Mouse (Mus musculus) left cerebral cortex, adult 8-10 months (tissue): Measurements from ENCODE around the gene Nrf1. TPM values are rescaled to one million over a fixed set of nuclear protein-coding genes. Genes with fewer than 3 reads are reported as not detected.

Experiments
- DNase-seq, 2 experiments: peaks; one replicate each; pipeline ENCODE4 v3.0.0; 2022; ENCODE audit warnings: low spot score in 2 of 2
- total RNA-seq, 4 experiments: library from RNA; stranded (reverse); gene quantifications; 2 replicates each; pipeline ENCODE4 v1.2.4; 2022

Nrf1 gene
- total RNA-seq, 4 experiments from 2014 or later, result 20.4 to 25.0 (median 22.4) TPM

DNA sequence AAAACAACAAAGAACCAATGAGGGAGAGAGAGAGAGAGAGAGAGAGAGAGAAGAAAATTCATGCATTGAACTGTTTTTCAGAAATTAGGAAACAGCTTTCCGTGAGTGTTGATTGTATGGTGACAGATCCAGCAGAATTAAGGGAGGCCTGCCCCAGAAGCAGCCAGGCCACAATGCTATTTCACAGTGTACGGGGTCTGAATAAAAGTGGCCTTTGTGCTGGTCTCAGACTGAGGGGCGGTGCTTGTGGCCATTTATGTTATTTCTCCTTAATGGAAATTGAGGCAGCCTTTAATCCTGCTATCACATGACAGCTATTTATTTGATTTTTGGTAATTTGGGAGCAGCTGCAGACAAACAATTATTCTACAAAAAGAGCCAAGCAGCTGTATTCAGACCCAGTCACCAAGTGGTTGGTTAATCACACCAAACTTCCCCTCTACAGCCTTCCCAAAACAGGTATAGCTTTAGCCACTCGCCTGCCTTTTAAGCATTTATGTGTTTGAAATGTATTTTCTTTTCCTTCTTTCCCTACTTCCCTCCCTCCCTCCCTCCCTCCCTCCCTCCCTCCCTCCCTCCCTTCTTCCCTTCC, 31.2 kb downstream of the Nrf1 start:
- no peak for DNase-seq

DNA sequence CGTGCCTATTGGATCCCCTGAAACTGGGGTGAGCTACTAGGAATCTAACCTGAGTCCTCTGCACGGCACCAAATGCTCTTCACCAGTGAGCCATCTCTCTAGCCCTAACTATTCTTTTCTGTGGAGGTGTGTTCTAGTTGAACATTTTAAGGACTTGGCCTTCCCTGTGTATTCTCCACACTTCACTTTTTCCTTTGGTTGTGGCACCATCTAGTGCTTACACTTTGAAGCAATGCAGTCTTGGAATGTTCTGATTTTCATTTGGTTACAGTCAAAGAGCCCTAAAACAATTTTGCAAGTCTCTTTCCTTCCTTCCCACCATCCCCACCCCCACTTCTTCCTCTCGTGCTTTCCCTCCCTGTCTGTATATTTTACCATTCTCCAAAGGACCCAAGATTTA, 33.6 kb downstream of the Nrf1 start:
- DNase-seq, result no peak

DNA sequence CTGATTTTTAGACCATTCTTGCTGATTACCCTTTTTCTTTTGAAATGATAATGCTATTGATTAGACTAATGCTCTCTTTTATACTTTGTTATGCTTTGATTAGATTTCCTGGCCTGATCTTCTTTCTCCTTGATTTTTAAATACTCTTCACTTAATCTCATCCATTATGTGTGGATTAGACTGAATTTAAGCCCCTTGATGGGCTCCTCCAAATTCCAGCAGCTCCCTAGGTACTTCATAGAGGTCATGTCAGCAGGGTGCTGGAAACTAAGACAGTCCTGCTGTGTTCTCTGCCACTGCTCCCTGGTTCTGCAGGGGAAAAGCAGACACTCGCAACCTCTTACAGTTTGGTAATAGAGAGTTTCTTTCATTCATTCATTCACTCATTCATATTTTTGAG, 35.5 kb downstream of the Nrf1 start:
- DNase-seq, result no peak

DNA sequence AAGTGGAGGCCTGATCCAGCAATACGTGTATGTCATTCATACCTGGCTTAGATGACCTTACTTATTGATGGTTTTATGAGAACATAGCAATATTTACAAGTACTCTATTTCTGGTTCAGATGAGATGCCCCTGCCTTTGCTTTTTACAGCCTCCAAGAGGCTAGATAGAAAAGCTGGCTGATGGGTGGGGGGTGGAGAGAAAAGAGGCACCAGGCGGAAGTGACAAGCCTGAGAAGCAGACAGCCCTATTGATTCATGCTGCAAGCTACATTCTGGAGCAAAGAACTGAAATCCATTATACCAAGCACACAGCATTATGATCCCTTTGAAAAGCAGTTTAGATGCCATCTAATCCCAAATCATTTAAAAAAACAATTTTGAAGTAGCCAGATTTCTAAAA, 37.6 kb downstream of the Nrf1 start:
- no peak for DNase-seq

DNA sequence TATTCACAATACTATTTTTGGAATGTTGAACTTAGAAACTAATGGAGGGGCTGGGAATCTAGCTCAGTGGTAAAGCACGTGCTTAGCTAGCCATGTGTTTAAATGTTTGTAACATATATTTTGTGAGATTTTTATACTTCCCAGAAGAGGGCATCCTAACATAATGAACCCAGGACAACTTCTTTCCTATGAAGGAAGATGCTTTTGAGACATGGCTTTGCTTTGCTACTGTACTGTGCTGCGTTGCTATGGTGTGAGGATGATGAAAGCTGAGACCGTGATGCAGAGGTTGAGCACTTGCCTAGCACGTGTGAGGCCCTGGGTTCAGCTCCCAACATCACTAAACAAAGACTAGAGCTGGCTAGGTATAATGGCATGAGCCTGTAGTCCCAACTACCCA, 43.4 kb downstream of the Nrf1 start:
- no peak for DNase-seq

DNA sequence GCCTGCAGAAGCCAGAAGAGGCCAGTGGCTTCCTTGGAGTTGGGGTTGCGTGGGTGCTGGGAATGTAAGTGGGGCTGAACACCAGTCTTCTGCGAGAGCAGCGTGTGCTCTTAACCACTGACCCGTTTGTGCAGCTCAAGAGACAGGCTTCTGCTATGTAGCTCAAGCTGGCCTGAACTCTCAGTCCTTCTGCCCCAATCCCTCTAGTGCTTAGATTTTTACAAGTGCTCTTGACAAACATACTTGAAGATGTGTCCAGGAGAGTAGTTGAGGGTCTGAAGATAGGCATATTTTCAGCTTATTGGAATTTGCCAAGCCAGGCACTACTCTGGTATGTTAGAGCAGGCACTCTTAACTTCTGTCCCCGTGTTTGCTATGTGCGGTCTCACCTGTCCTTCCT, 45.0 kb downstream of the Nrf1 start:
- DNase-seq, result no peak

DNA sequence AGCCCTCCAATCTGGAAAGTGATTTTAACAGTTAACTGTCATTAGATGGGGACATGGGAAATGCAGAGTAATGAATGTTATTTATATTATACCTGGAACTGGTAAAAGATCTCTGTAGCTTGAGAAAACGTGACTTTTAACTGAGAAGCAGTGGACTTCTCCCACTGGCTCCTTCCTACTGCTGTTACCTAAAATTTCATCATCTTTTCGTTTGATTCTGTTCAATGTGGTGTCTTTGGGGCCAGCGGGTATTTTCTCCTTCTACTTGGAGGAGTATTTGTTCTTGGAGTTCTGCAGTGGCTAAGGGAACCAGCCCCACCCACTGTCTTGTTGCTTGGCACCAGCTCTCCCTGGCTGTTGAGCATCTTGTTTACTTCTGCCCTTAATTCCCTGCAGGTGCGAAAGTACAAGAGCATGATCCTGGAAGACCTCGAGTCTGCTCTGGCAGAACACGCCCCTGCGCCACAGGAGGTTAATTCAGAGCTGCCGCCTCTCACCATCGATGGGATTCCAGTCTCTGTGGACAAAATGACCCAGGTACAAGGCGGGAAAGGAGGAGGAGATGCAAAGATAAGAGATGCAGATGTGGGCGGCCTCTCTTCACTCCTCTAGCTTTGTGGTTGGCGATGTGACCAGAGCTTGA, 54.1 kb downstream of the Nrf1 start:
- no peak for DNase-seq

DNA sequence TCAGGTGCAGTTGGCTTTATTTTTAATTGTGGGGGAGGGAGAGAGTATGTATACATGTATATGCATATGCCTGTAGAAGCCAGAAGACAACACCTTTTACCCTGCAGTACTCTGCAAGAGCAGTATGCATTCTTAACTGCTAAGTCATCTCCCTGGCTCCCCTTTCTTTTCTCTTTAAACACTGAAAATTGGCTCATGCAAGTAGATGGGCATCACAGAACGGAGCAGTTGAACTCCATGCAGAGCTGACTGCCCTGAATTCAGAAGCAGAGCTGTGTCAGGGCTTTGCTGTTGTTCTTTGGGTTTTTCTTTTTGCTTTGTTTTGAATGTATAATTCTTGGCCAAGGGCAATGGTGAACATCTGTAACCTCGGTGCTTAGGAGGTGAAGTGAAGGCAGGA, 58.3 kb downstream of the Nrf1 start:
- DNase-seq, result no peak

DNA sequence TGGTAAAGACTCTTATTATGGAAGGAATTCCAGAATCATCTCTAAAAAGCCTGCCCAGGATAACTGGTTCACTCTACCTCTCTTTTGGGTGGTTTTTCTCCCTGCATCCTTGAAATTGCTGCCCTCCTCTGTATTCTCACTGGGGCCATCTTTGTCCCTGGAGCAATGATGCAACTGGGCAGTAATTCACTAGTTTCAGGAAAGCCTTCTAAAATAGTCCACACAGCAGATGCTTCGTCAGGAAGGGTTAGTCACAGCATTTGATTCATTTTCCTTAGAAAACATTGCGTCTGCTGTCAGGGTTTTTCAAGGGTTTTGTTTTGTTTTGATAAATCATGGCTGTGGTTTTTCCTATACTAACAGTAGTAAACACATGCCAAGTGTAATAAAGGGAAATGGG, 59.7 kb downstream of the Nrf1 start:
- no peak for DNase-seq

DNA sequence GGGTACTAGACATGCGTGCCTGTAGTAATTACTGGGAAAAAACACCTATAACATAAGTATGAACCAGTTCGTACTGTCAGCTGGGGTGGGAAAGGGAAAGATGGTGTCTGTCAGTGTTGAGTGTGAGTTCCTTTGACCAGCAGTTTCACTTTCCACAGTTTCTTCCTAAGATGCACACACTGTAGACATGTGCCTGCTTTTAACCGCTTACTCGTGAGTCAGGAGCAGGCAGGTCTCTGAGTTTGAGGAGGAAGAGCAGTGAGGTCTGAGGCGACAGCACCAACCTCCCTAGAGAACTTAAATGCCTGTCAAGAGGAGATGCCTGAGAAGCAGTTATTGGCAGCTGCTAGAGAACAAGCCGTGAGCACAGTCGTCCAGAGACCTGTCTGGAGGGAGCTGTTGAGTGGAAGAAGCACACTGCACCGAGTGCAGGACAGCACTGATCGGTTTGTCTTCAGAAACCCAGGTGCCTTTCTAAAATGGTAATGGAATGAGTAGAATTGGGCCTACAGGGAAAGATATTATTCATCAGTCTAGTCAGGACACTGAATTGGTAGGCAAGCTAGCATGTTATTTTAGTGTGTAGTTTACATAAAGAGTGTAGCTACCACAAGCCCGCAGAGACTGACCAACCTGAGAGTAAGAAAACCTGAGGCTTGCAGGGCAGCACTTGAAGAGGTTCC, 62.2 kb downstream of the Nrf1 start:
- DNase-seq, result no peak

DNA sequence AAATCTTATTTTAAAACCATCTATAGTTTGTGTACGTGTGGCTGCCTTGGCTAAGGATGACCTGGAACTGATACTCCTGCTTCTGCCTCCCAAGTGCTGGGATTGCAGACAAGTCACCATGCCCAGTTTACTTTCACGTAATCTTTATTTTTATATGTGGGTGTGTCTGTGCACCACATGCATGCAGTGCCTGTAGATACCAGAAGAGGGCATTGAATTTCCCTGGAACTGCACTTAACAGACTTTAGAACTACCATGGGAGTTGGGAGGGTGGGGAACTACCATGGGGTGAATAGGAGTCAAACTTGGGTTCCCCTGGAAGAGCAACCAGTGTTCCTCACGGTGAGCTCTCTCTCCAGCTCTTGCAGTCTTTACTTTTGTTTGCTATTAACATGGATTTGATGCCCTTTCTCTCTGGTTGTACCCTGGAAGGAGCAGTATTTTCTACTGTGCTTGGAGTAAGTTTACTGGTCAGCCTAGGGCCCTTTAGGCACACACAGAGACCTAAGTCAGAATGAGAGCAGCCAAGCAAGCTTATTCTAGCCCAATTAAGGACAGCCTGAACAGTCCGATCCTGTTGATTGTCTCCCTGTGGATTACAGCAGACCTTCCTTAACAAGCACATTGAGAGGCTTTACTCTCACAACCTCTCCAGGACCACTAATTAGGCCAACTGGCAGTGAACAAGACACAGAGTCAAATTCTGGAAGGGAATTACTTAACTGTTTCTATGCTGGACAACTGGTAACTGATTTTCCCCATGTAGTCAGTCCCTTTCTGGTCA, 64.8 kb downstream of the Nrf1 start:
- peak in 1 of 2 experiments; percentile 17 for DNase-seq

DNA sequence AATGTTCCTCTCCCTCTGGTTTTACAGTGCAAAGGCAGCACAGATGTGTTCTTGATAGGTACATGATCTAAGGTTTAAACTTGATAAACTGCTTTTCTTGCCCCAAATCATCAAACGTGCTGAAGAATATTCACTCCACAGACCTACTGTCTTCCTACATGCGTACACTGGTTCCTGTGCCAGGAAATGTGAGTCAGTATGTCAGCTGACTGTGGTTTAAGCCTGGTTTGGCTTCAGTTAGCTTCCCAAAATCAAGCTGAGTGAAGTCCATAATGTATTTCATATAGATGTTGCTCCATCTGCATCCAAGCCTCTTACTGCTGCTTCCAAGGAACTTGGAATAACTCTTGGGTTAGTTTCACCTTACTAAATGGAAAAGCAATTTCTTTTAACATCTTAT, 66.3 kb downstream of the Nrf1 start:
- peak in 1 of 2 experiments; percentile 14 for DNase-seq

DNA sequence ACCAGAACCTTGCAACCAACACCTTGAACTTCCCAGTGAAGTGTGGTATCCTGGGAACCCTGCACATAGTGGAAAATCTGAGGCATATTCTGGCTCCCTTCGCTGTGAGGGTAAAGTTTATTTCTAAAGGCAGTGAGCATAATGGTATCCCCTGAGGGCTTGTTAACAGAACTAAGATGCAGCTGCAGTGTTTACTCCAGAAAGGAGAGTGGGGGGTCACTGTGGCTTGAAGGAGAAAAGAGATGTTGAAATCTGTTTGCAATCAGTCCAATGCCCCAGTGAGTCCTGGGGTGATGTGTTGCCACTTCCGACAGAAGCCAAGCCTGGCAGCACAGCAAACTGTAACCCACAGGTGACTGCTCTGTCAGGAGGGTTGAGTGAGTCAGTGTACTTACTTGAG, 73.4 kb downstream of the Nrf1 start:
- DNase-seq, result no peak

DNA sequence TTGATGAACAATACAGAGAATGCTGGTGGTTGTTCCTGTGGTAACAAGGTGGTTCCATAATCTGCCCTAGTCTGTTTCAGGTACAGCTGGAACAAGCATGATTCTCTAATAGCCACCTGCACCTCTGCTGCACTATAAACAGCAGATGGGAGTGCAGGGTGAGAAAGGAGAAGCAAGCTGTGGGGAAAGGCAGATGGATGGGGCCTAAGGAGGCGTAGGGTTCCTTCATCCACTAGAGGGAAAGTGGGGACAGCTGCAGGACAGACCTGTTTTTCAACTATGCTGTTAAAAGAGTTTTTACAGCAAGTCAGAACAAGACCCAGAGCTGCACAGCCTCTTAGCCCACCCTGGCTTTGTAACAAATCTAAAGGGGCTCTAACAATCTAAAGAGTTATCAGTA, 73.8 kb downstream of the Nrf1 start:
- no peak for DNase-seq

DNA sequence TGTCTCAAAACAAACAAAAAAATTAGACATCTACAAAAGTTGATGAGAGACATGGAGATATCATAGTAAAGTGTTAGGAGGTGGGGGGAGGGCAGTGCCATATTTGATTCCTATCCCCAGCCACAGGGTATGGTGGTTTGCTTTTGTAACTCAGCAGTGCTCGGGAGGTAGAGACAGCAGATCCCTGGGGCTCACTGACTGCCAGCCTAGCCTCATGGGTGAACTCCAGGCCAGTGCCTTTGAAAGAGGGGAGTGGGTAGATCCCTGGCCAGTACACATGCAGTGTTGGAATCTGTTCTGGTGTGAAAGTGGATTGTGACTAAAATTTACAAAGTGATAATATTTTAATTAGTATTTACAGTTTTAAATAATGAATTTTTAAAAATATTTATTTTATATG, 75.6 kb downstream of the Nrf1 start:
- DNase-seq, result no peak

DNA sequence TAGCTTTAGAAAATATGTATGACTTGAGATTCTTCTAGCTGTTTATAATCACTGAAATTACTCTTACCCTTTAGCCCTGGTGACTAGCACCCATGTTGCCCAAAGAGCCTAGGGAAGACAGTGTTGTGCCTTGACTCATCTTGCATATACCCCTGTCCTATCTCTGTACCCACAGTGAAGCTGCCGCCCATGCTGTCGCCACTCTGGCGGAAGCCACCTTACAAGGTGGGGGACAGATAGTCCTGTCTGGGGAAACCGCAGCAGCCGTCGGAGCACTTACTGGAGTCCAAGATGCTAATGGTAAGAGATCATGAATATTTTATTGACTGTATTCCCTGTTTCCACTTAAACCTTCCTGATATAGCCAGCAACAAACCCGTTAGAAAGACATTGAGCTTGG, 78.3 kb downstream of the Nrf1 start:
- no peak for DNase-seq

DNA sequence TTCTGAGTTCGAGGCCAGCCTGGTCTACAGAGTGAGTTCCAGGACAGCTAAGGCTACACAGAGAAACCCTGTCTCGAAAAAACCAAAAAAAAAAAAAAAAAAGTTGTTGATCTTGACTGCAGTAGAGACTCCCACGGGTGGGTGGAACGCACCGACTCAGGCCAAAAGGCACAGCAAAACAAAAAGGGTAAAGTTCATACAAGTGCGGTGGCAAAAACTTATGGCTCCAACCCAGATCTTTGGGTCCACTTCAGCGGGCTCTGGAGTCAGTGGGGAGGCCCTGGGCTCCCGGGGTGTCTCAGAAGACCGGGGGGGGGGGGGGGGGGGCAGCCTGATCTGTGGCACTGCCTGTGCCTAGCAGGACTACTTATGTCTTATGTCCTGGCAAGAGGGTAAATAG, 79.0 kb downstream of the Nrf1 start:
- DNase-seq, result no peak

DNA sequence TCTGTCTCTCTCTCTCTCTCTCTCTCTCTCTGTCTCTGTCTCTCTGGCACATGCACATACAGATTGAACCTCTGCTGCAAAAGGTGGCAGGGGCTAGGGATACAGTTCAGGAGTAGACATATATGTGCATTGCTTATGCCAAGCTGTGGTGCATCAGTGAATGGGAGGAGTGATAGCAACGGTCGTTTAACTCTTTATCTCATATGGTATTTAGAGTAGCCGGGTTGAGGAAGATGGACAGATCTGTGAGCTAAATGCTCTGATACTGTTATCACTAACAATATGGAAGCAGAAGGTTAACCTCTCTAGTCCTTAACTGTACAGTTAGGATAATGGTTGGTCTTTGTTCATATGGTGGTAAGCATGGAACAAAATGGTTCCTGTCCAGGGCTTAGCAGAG, 84.6 kb downstream of the Nrf1 start:
- DNase-seq, result no peak

DNA sequence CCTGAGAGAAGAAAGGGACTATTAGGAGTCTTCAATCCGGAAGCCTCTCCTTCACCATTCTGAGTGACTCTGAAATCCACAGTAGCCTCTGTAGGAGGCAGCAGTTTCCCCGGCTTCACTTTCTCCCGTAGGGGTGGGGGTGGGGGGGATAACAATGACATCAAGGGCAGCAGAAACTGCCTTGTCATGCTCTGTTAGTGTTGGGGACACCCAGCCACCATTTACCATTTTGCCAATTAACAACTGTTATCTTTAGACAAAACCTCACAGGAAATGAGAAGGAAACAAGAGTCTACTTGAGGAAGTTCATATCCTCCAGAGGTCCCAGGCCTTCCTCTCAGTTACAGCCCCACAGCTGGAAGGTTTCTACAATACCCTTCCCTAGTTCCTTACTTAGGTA, 87.8 kb downstream of the Nrf1 start:
- DNase-seq, result no peak

DNA sequence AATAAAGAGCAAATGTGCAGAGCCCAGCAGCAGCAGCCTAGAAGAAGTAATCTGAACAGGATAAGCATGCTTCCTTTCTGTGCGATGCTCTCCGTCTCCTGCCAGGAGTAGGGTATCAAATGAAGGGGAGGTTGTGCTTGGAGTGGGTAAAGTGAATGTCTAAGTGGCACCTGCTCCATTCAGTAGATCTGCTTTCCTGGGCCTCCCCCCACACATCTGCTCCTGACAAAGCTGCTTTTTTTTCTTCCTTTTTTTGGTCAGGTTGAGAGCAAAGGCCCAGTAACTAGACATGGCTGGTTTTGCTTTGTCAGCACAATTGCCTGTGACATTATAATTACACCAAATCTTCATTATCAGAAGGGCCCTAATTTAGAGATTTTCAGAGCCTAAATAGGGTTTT, 89.4 kb downstream of the Nrf1 start:
- no peak for DNase-seq

DNA sequence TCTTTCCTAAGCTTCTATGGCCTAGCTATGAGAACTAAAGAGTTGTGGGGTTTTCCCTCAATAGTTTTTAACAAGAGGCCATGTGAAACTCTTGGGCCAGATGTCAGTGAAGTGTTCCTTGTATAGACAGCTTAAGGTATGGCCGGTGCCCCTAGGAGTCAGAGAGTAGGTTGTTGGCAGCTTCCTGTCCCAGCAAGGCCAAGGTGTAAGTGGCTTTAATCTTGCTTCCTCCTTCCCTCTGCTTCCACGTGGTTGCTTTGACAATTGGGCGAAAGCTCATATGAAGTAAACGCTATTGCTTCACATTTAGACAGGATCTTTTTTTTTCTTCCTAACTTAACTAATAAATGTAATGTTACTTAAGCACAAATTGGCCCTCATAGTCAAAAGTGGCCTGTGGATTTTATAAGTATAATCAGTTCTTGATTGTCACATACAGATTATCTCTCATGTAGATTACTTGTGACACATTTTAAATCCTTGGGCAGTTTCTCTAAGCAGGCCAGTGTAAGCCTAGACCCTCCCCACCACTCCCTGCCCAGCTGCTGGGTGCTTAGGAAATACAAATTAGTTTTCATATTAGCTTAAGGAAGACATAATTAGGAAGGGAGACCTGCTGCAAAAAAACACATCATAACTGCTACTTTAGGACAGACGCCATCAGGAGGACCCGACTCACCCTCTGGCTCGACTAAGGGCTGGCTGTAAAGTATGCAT, 91.7 kb downstream of the Nrf1 start:
- no peak for DNase-seq

DNA sequence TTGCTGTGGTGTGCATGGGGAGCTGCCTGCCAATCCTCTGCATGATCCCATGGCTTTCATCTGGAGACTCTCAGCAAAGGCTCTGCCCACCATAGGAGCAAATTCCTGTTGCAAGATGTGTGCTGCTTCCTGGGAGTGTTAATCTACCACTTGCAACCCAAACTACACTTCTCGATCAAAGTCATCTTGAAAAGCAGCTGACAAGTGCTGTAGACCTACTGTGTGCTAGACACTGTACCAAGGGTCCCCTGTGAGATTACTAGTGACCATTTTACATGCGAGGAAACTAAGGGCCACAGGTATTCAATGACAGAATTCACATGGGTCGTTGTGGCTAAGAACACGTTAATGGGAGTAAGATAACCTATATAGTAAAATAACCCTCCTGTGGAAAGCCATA, 95.5 kb downstream of the Nrf1 start:
- DNase-seq, result no peak
